Mouse (Mus musculus): ENCODE measurements at regions not wholly inside any gene's neighbourhood (a gene's known extent, or its start where the extent isn't known, plus 50 kb on each side); places are given as distances from the start of the nearest gene placed in this dataset.

DNA sequence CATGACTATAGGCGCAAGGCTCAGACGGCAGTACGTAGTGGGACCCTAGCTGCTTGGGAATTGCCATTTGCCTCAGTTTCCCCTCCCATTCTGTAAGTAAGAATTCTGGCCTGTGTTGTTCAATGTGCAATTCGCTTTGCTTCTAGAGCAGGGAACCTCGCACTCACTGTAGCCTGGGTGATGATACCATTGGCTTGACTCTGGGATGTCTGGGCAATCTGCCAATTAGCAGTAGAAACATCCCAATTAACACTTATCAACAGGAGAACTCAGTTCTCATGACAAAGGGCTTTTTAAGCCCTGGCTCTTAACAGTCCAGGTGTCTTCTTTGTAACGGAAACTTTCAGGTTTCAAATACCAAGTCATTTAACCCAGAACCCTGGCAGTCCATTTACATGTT lies 270.2 kb downstream of the Setd4 start:
- no peak for TF ChIP-seq CTCF (IDR thresholded peaks at IDR 0.05; ENCODE audit: control insufficient read depth, insufficient read depth, insufficient replicate concordance, low read depth, low read length)
- TF ChIP-seq POLR2A (IDR thresholded peaks at IDR 0.05; ENCODE audit: control insufficient read depth, low read depth, low read length), result no peak
